Mouse (Mus musculus): ENCODE results near the gene Kcnrg. TPM values are rescaled to one million over a fixed set of nuclear protein-coding genes. Genes with fewer than 3 reads are reported as not detected.
A peak's percentile ranks its signal among the peaks of the same experiment; 100 is the strongest.
"Not testable (repeated sequence)": the region's sequence is repeated elsewhere in the genome, so short reads cannot be mapped to it uniquely, and the experiment has no call there.

Kcnrg gene
- polyA plus RNA-seq (2012; fragmentation: generic; extraction: Trizol): 0.16 TPM

DNA sequence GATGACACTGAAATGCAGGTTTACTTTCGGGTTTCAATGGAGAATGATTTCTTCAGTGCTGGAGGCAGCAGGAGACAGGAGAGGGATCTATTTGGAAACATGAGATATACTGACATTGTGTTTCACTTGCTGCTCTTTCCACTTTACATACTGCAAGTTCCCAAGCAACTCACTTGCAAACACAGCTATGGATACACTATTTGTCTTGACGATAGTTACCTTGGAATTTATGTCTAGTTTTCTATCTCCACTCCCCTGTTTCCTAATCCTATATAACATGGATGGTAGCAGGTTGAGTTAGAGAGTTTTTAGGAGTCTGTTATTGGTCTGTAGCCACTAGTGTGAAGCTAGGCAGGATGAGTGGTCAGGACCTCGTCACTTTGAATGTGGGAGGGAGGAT, at the start of gene Kcnrg:
Gene Kcnrg, plus strand, starts transcription at position 301 of the 400 bp plus-strand sequence.
- Histone ChIP-seq H3K4me3 (no peak within 1 kb of the TSS), H3ac (ENCODE audit: control insufficient read depth, insufficient read length) (no peak within 1 kb of the TSS), H3K36me3 (ENCODE audit: control insufficient read depth, insufficient read depth) (no peaks in the 10 kb centered on the region), H3K4me2 (ENCODE audit: low read depth) (peak within 1 kb of the TSS; percentile 21), H3K79me2 (ENCODE audit: control insufficient read depth, insufficient read depth) (no peaks in the 10 kb centered on the region), H3K27me3 (ENCODE audit: control insufficient read depth, insufficient read depth, insufficient read length) (no peaks in the 10 kb centered on the region)
- TF ChIP-seq E2F4 (IDR thresholded peaks at IDR 0.05; ENCODE audit: insufficient read depth) (no peak), MYOD1 (IDR thresholded peaks at IDR 0.05; ENCODE audit: control insufficient read depth in 1 of 3, insufficient read length in 2 of 3, low read depth in 2 of 3) (no peak), POLR2AphosphoS2 (IDR thresholded peaks at IDR 0.05; ENCODE audit: insufficient read length, low read depth) (no peak), CEBPB (IDR thresholded peaks at IDR 0.05; ENCODE audit: insufficient read depth, poor library complexity, severe bottlenecking) (no peak), POLR2A (IDR thresholded peaks at IDR 0.05; ENCODE audit: insufficient read length, low read depth) (no peak), MYOG (IDR thresholded peaks at IDR 0.05; ENCODE audit: control insufficient read depth in 1 of 3, insufficient read depth in 1 of 3, insufficient read length in 2 of 3, low read depth in 2 of 3) (no peak), SRF (IDR thresholded peaks at IDR 0.05; ENCODE audit: control insufficient read depth, insufficient read length, low read depth) (no peak), MAX (IDR thresholded peaks at IDR 0.05; ENCODE audit: low read depth) (no peak), REST (IDR thresholded peaks at IDR 0.05; ENCODE audit: insufficient read depth, insufficient read length) (no peak), USF1 (IDR thresholded peaks at IDR 0.05; ENCODE audit: low read depth) (no peak), TCF12 (IDR thresholded peaks at IDR 0.05; ENCODE audit: insufficient read depth, poor library complexity, severe bottlenecking) (no peak), TCF3 (IDR thresholded peaks at IDR 0.05; ENCODE audit: insufficient read length, low read depth) (no peak)

DNA sequence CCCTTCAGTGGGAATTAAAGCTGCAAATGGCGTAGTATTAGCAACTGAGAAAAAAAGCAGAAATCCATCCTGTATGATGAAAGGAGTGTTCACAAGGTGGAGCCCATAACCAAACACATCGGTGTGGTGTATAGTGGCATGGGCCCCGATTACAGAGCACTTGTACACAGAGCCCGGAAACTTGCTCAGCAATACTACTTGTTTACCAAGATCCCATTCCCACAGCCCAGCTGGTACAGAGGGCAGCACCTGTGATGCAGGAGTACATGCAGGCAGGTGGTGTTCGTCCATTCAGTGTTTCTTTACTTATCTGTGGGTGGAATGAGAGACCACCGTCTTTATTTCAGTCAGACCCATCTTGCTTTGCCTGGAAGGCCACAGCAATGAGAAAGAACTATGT, 48.4 kb upstream of the Kcnrg start:
- TF ChIP-seq POLR2A (IDR thresholded peaks at IDR 0.05; ENCODE audit: insufficient read length, low read depth) (no peak), USF1 (IDR thresholded peaks at IDR 0.05; ENCODE audit: low read depth) (no peak), MYOD1 (IDR thresholded peaks at IDR 0.05; ENCODE audit: control insufficient read depth in 1 of 3, insufficient read length in 2 of 3, low read depth in 2 of 3) (no peak), POLR2AphosphoS2 (IDR thresholded peaks at IDR 0.05; ENCODE audit: insufficient read length, low read depth) (no peak), SRF (IDR thresholded peaks at IDR 0.05; ENCODE audit: control insufficient read depth, insufficient read length, low read depth) (no peak), MAX (IDR thresholded peaks at IDR 0.05; ENCODE audit: low read depth) (no peak), TCF12 (IDR thresholded peaks at IDR 0.05; ENCODE audit: insufficient read depth, poor library complexity, severe bottlenecking) (no peak), CEBPB (IDR thresholded peaks at IDR 0.05; ENCODE audit: insufficient read depth, poor library complexity, severe bottlenecking) (no peak), MYOG (IDR thresholded peaks at IDR 0.05; ENCODE audit: control insufficient read depth in 1 of 3, insufficient read depth in 1 of 3, insufficient read length in 2 of 3, low read depth in 2 of 3) (no peak), E2F4 (IDR thresholded peaks at IDR 0.05; ENCODE audit: insufficient read depth) (no peak), REST (IDR thresholded peaks at IDR 0.05; ENCODE audit: insufficient read depth, insufficient read length) (no peak), TCF3 (IDR thresholded peaks at IDR 0.05; ENCODE audit: insufficient read length, low read depth) (no peak)
- Histone ChIP-seq H3K36me3 (ENCODE audit: control insufficient read depth, insufficient read depth) (no peaks in the 10 kb centered on the region), H3K27me3 (ENCODE audit: control insufficient read depth, insufficient read depth, insufficient read length) (no peaks in the 10 kb centered on the region), H3K79me2 (ENCODE audit: control insufficient read depth, insufficient read depth) (no peaks in the 10 kb centered on the region), H3ac (ENCODE audit: control insufficient read depth, insufficient read length) (no peak overlapping the region), H3K4me2 (ENCODE audit: low read depth) (no peak overlapping the region), H3K4me3 (no peak overlapping the region)

DNA sequence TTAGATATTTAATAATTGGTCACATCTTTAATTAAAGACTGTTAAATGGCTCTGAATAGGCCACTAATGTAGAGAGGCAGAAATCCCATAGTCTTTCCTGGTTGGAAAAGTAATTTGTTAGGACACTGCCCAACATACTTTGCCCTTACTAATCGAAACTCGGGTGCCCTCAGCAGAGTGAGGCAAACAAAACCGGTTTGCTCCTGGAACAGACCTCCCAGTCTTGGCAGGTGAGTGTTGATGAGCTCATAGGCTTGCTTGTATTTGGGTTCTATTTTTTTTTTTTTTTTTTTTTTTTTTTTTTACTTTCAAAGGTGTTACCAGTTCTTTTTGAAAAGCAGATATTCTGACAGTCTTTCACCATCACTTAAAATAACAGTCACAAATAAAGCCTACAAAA, 47.4 kb upstream of the Kcnrg start:
- no peaks in the 10 kb centered on the region for H3K36me3 ChIP-seq (ENCODE audit: control insufficient read depth, insufficient read depth)
- H3K27me3 ChIP-seq (ENCODE audit: control insufficient read depth, insufficient read depth, insufficient read length): no peaks in the 10 kb centered on the region
- TF ChIP-seq POLR2AphosphoS2 (IDR thresholded peaks at IDR 0.05; ENCODE audit: insufficient read length, low read depth) (no peak), POLR2A (IDR thresholded peaks at IDR 0.05; ENCODE audit: insufficient read length, low read depth) (no peak), TCF12 (IDR thresholded peaks at IDR 0.05; ENCODE audit: insufficient read depth, poor library complexity, severe bottlenecking) (no peak), MYOD1 (IDR thresholded peaks at IDR 0.05; ENCODE audit: control insufficient read depth in 1 of 3, insufficient read length in 2 of 3, low read depth in 2 of 3) (no peak), USF1 (IDR thresholded peaks at IDR 0.05; ENCODE audit: low read depth) (no peak), E2F4 (IDR thresholded peaks at IDR 0.05; ENCODE audit: insufficient read depth) (no peak), MYOG (IDR thresholded peaks at IDR 0.05; ENCODE audit: control insufficient read depth in 1 of 3, insufficient read depth in 1 of 3, insufficient read length in 2 of 3, low read depth in 2 of 3) (no peak), TCF3 (IDR thresholded peaks at IDR 0.05; ENCODE audit: insufficient read length, low read depth) (no peak), MAX (IDR thresholded peaks at IDR 0.05; ENCODE audit: low read depth) (no peak)
- no peak overlapping the region for H3K4me3 ChIP-seq
- no peak overlapping the region for H3K4me2 ChIP-seq (ENCODE audit: low read depth)
- no peak overlapping the region for H3ac ChIP-seq (ENCODE audit: control insufficient read depth, insufficient read length)
- no peaks in the 10 kb centered on the region for H3K79me2 ChIP-seq (ENCODE audit: control insufficient read depth, insufficient read depth)

DNA sequence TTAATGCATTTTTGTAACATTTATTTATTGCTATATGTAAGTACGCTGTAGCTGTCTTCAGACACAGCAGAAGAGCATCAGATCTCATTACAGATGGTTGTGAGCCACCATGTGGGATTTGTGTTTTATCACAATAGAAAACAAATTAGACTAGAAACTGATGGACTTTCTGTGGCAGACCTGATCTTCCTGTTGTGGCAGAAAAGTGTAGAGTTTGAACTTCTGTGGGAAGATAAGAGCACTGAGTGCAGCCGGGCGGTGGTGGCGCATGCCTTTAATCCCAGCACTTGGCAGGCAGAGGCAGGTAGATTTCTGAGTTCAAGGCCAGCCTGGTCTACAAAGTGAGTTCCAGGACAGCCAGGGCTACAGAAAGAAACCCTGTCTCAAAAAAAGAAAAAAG, 41.0 kb upstream of the Kcnrg start:
- H3ac ChIP-seq (ENCODE audit: control insufficient read depth, insufficient read length); H3K4me3 ChIP-seq; H3K4me2 ChIP-seq (ENCODE audit: low read depth); H3K79me2 ChIP-seq (ENCODE audit: control insufficient read depth, insufficient read depth); H3K27me3 ChIP-seq (ENCODE audit: control insufficient read depth, insufficient read depth, insufficient read length); H3K36me3 ChIP-seq (ENCODE audit: control insufficient read depth, insufficient read depth): not testable (repeated sequence)

DNA sequence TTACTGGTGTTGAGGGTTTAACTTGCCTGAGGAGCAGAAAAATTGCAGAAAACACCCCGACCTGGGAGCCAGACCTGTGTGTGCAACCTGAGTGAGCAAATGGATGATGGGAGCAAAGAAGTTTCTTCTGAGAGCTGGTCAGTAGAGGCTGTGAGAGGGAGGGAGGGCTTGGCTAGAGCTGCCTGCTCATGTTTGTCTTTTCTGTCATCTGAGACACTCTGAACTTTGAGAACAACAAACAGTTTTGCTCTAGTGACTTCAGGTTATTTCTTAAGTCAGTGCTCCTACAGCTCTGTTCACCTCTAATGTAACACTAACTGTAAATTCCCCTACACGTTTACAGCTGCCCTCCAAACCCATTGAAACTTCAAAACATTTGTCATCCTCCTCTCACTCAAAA, 37.9 kb upstream of the Kcnrg start:
- Histone ChIP-seq H3ac (ENCODE audit: control insufficient read depth, insufficient read length) (no peak overlapping the region), H3K4me2 (ENCODE audit: low read depth) (no peak overlapping the region), H3K4me3 (no peak overlapping the region), H3K36me3 (ENCODE audit: control insufficient read depth, insufficient read depth) (no peaks in the 10 kb centered on the region), H3K79me2 (ENCODE audit: control insufficient read depth, insufficient read depth) (no peaks in the 10 kb centered on the region), H3K27me3 (ENCODE audit: control insufficient read depth, insufficient read depth, insufficient read length) (no peaks in the 10 kb centered on the region)
- no peak for TF ChIP-seq TCF3 (IDR thresholded peaks at IDR 0.05; ENCODE audit: insufficient read length, low read depth)
- no peak for TF ChIP-seq MYOG (IDR thresholded peaks at IDR 0.05; ENCODE audit: control insufficient read depth in 1 of 3, insufficient read depth in 1 of 3, insufficient read length in 2 of 3, low read depth in 2 of 3)
- no peak for TF ChIP-seq POLR2AphosphoS2 (IDR thresholded peaks at IDR 0.05; ENCODE audit: insufficient read length, low read depth)
- TF ChIP-seq TCF12 (IDR thresholded peaks at IDR 0.05; ENCODE audit: insufficient read depth, poor library complexity, severe bottlenecking): no peak
- TF ChIP-seq CEBPB (IDR thresholded peaks at IDR 0.05; ENCODE audit: insufficient read depth, poor library complexity, severe bottlenecking): no peak
- no peak for TF ChIP-seq SRF (IDR thresholded peaks at IDR 0.05; ENCODE audit: control insufficient read depth, insufficient read length, low read depth)
- TF ChIP-seq E2F4 (IDR thresholded peaks at IDR 0.05; ENCODE audit: insufficient read depth): no peak
- TF ChIP-seq MAX (IDR thresholded peaks at IDR 0.05; ENCODE audit: low read depth): no peak
- TF ChIP-seq MYOD1 (IDR thresholded peaks at IDR 0.05; ENCODE audit: control insufficient read depth in 1 of 3, insufficient read length in 2 of 3, low read depth in 2 of 3): no peak

Measured in myocyte (in vitro differentiated cells).